Mouse (Mus musculus) liver, embryonic 15.5 days (tissue): ENCODE results near the gene Wnt3a. TPM values are rescaled to one million over a fixed set of nuclear protein-coding genes. Genes with fewer than 3 reads are reported as not detected.
"Not testable (repeated sequence)": the region's sequence is repeated elsewhere in the genome, so short reads cannot be mapped to it uniquely, and the experiment has no call there.

Experiments used
- ATAC-seq: fragments of 200-750 bp; cut with Nextera tagmentation; 2 replicates; pipeline ENCODE4 v1.8.0; 2017; ENCODE audit warnings: moderate number of reproducible peaks, mild to moderate bottlenecking, moderate library complexity; ENCODE audit not compliant: insufficient read depth
- H3K27ac ChIP-seq: fragments of 300-500 bp; sonication (generic); replicated peaks from 2 replicates; pipeline ENCODE4 v1.5.1; 2015; ENCODE audit warnings: mild to moderate bottlenecking, inconsistent platforms
- H3K27me3 ChIP-seq: fragments of 300-500 bp; sonication (generic); 2 replicates; pipeline ENCODE4 v1.6.1; 2015; ENCODE audit warnings: mild to moderate bottlenecking, inconsistent platforms
- H3K36me3 ChIP-seq: fragments of 300-500 bp; sonication (generic); replicated peaks from 2 replicates; pipeline ENCODE4 v1.6.1; 2015; ENCODE audit warnings: moderate library complexity, mild to moderate bottlenecking, inconsistent platforms
- H3K4me1 ChIP-seq: fragments of 300-500 bp; sonication (generic); replicated peaks from 2 replicates; pipeline ENCODE4 v1.6.1; 2015; ENCODE audit warnings: inconsistent platforms
- H3K4me2 ChIP-seq: fragments of 300-500 bp; sonication (generic); 2 replicates; pipeline ENCODE4 v1.6.1; 2015; ENCODE audit warnings: moderate library complexity, mild to moderate bottlenecking, inconsistent platforms
- H3K4me3 ChIP-seq: fragments of 300-500 bp; sonication (generic); replicated peaks from 2 replicates; pipeline ENCODE4 v1.5.1; 2015; ENCODE audit warnings: mild to moderate bottlenecking, inconsistent platforms
- H3K9ac ChIP-seq: fragments of 300-500 bp; sonication (generic); 2 replicates; pipeline ENCODE4 v1.6.1; 2015; ENCODE audit warnings: moderate library complexity, mild to moderate bottlenecking, inconsistent platforms
- H3K9me3 ChIP-seq: fragments of 300-500 bp; sonication (generic); replicated peaks from 2 replicates; pipeline ENCODE4 v1.6.1; 2016; ENCODE audit warnings: inconsistent platforms
- WGBS: fragments of 180-500 bp; shearing (Covaris S2); methylation state at CpG from one replicate; pipeline ENCODE4 v1.1.7; 2015; ENCODE audit warnings: mixed read lengths; ENCODE audit not compliant: insufficient replicate concordance; 5-methylcytosine and 5-hydroxymethylcytosine counted together
- polyA plus RNA-seq: library from polyadenylated mRNA; unstranded; fragments of >200 nt; fragmentation: Nextera tagmentation; extraction: Ambion mirVana; gene quantifications from 2 replicates; pipeline ENCODE4 v1.2.1, GENCODE M21; 2015

Wnt3a gene
- polyA plus RNA-seq, 1 experiment from 2014 or later: not detected

DNA sequence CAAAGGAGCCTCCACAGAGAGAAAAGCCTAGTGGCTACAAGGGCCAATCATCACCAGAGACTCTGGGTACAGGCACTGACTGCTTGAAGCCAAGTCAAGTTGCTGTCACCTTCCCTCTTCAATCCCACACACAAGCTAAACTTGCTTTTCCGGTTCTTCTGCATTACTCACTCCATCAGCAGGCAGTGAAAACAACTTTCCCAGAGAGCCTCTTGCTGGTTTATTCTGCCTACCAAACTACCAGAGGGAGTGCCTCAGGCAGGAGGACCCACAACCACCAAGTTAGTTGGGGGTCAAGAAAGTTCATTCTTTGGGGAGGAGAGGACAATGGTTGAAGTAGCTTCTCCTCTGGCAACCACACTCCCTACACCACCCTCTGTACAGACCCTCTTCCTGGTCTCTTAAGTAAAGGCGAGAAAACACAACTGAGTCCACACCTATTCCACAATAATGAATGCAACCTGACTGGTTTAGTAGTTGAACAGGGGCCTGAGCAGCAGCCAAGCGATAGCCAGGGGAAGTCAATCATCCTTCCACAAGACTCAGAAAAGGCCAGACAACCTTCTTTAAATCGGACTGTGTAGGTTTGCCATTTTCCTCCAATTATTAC lies 72.1 kb downstream of the Wnt3a start:
- no peak for ATAC-seq
- no peak overlapping the region for H3K9ac ChIP-seq
- no peak overlapping the region for H3K4me2 ChIP-seq
- no peak overlapping the region for H3K27ac ChIP-seq
- peaks cover 85% of the 10 kb centered on the region for H3K36me3 ChIP-seq
- H3K9me3 ChIP-seq: no peaks in the 10 kb centered on the region
- no peaks in the 10 kb centered on the region for H3K27me3 ChIP-seq
- H3K4me3 ChIP-seq: no peak overlapping the region
- H3K4me1 ChIP-seq: peaks cover 71% of the 10 kb centered on the region
- 77% methylated on average over 4 of the region's 4 CpGs for WGBS

DNA sequence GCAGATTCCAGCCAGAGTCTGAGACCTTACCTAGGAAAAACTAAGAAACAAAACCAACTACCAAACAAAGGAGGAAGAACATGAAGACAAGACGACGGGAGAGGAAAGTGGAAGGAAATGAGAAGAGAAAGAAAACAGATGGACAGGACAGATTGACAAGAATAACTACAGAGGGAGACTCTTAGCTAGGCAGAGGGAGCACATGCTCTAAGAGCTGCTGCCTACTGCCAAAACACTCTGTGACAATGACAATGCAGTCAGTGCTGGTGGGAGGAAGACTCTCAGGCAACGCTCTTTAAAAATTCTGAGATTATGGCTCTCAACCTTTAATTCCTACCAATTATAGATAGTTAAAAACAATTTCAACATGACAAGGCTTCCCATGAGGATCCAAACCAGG lies 73.6 kb downstream of the Wnt3a start:
- H3K9ac ChIP-seq: no peak overlapping the region

DNA sequence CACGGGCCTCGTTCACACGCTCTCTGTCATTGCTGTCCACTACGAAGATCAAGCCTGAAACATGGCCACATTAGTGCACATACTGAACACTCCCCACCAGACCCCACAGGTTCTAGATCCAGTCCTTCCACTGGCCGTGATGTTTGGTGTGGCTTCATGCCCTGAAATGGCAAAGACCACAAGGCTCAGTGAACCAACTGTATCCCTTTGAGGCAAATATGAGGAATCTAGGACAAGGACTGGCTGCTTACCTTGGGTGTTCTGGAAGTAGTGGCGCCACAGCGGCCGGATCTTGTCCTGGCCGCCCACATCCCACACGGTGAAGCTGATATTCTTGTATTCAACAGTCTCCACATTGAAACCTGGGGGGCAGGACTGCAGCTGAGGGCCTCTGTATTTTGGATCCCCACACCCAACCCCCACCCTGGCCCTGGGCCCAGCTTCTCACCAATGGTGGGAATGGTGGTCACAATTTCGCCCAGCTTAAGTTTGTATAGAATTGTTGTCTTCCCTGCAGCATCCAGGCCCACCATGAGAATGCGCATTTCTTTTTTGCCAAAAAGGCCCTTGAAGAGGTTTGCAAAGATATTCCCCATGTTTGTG lies 77.6 kb downstream of the Wnt3a start:
- no peak for ATAC-seq
- no peak overlapping the region for H3K9ac ChIP-seq
- H3K9me3 ChIP-seq: no peaks in the 10 kb centered on the region
- H3K4me1 ChIP-seq: peaks cover 64% of the 10 kb centered on the region
- no peak overlapping the region for H3K4me3 ChIP-seq
- H3K27ac ChIP-seq: no peak overlapping the region
- no peak overlapping the region for H3K4me2 ChIP-seq
- 87% methylated on average over 12 of the region's 12 CpGs for WGBS
- no peaks in the 10 kb centered on the region for H3K27me3 ChIP-seq
- peaks cover 82% of the 10 kb centered on the region for H3K36me3 ChIP-seq

More for the DNA sequence above, 73.6 kb downstream of the Wnt3a start:
- Histone ChIP-seq H3K27me3 (no peaks in the 10 kb centered on the region), H3K4me2 (no peak overlapping the region), H3K27ac (no peak overlapping the region), H3K4me3 (no peak overlapping the region), H3K36me3 (peaks cover 88% of the 10 kb centered on the region), H3K4me1 (peaks cover 68% of the 10 kb centered on the region), H3K9me3 (no peaks in the 10 kb centered on the region)
- 40% methylated on average over 3 of the region's 3 CpGs for WGBS
- no peak for ATAC-seq

DNA sequence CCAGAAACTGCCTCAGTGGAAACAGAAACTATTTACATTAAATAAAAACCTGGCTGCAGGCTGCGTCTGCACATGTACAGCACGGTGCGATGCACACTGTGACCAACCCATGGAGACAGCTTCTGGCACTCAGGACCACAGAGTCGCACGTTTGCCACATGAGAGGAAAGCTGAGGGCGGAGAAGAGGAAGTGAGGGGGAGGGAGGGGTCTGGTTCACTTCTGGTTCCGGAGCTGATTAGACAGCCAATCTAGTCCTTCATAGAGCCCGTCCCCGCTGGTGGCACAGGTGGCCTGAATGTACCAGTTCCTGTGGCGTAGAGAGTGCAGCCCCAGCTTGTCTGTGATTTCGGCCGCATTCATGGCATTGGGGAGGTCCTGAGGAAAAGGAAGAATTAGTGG lies 78.2 kb downstream of the Wnt3a start:
- peaks cover 76% of the 10 kb centered on the region for H3K36me3 ChIP-seq
- not testable (repeated sequence) for H3K4me3 ChIP-seq, H3K27ac ChIP-seq, ATAC-seq, H3K27me3 ChIP-seq, H3K9me3 ChIP-seq, H3K9ac ChIP-seq, H3K4me2 ChIP-seq
- 36% methylated on average over 12 of the region's 12 CpGs for WGBS
- peaks cover 64% of the 10 kb centered on the region for H3K4me1 ChIP-seq

DNA sequence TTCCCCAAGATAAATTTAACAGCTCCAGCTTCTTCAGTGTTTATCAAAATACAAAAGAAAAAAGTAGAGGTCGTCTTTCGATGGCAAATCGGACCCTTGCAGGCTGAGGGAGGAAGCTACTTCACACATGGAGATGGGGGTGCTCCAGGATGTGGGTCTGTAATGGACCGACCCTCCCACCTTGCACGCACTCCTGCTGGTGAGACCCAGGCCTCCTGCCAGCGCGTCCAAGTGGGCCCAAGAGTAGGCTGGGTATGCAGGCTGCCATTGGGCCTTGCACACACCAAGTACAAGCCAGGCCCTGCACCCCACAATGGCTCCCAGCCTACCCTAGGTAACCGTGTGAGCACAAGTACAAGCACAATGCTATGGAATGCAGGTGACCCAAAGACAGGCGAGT lies 79.0 kb downstream of the Wnt3a start:
- H3K9ac ChIP-seq, H3K4me2 ChIP-seq, H3K27ac ChIP-seq, ATAC-seq, H3K4me3 ChIP-seq, H3K9me3 ChIP-seq, H3K27me3 ChIP-seq: not testable (repeated sequence)
- Histone ChIP-seq H3K36me3 (peaks cover 78% of the 10 kb centered on the region), H3K4me1 (peaks cover 59% of the 10 kb centered on the region)
- WGBS: 87% methylated on average over 9 of the region's 9 CpGs

DNA sequence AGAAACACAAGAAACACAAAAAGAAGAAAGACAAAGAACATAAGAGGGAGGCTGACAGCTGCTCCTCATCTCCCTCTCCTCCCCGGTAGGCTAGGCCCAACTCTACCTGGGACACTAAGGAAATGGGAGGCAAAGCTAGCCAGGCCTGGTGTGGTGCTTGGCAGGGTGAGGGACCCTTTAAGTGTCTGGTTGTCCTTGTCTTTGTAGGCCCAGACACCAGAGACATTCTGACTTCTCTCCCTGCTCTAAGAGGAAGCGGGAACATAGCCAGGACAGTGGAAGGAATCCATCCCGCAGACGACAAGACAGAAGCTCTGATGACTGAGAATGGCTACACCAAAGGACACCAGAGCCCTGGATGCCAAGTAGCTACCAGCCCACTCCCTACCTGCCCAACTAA lies 80.5 kb downstream of the Wnt3a start:
- ATAC-seq: no peak
- Histone ChIP-seq H3K27me3 (no peaks in the 10 kb centered on the region), H3K9ac (no peak overlapping the region), H3K27ac (0 out of 2 replicates have a peak overlapping the region, but pooled peaks have one; percentile 19), H3K4me2 (no peak overlapping the region), H3K4me3 (no peak overlapping the region), H3K36me3 (peaks cover 80% of the 10 kb centered on the region), H3K4me1 (peaks cover 51% of the 10 kb centered on the region), H3K9me3 (no peaks in the 10 kb centered on the region)
- 88% methylated on average over 4 of the region's 4 CpGs for WGBS

DNA sequence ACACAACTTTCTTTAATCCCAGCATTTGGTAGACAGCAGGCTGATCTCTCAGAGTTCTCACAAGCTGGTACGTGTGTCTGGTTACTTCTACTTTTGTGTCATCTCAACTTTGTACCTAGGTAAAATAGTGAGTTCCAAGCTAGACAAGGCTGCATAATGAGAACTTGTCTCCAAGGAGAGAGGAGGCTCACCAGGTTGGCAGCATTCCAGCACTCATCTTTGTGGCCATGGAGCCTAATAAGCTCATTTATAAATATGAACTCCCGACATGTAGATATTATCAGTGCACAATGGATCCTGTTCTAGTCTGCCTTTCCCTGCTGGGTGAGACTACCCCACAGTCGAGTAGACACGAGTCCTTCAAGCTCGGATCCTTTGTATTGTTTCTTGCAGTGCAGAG lies 81.0 kb downstream of the Wnt3a start:
- peak overlapping the region; percentile 94 for H3K4me2 ChIP-seq
- peak overlapping the region; percentile 97 for H3K4me3 ChIP-seq
- H3K9ac ChIP-seq: no peak overlapping the region
- no peaks in the 10 kb centered on the region for H3K9me3 ChIP-seq
- H3K36me3 ChIP-seq: peaks cover 80% of the 10 kb centered on the region
- 74% methylated on average over 5 of the region's 5 CpGs for WGBS
- no peak for ATAC-seq
- peaks cover 51% of the 10 kb centered on the region for H3K4me1 ChIP-seq
- peak overlapping the region; percentile 94; the same call in 1 of the 2 replicates for H3K27ac ChIP-seq
- no peaks in the 10 kb centered on the region for H3K27me3 ChIP-seq

DNA sequence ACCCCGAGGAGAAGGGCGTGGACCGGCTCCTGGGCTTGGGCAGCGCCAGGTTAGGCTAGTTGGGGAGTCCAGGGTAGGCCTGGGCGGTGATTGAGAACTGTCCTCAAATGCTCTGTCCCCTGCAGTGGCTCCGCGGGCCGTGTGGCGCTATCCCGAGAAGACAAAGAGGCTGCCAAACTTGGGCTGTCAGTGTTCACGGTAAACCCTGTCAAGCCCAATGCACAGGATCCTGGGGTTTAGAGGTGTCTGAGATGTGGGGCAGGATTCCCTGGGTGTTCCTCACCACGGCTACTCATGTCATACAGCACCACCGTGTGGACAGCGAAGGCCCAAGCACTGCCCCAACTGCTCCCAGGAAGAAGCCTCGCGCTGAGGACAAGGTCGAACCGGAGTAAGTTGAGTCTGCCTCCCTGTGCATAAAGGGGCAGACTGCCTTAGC lies 81.5 kb downstream of the Wnt3a start:
- Histone ChIP-seq H3K9me3 (no peaks in the 10 kb centered on the region), H3K27me3 (no peaks in the 10 kb centered on the region), H3K4me1 (peaks cover 51% of the 10 kb centered on the region), H3K27ac (peak overlapping the region; percentile 94), H3K36me3 (peaks cover 80% of the 10 kb centered on the region), H3K4me3 (peak overlapping the region; percentile 97), H3K9ac (peak overlapping the region; percentile 95), H3K4me2 (peak overlapping the region; percentile 94)
- 6% methylated on average over 18 of the region's 18 CpGs for WGBS
- peak; percentile 74 for ATAC-seq

DNA sequence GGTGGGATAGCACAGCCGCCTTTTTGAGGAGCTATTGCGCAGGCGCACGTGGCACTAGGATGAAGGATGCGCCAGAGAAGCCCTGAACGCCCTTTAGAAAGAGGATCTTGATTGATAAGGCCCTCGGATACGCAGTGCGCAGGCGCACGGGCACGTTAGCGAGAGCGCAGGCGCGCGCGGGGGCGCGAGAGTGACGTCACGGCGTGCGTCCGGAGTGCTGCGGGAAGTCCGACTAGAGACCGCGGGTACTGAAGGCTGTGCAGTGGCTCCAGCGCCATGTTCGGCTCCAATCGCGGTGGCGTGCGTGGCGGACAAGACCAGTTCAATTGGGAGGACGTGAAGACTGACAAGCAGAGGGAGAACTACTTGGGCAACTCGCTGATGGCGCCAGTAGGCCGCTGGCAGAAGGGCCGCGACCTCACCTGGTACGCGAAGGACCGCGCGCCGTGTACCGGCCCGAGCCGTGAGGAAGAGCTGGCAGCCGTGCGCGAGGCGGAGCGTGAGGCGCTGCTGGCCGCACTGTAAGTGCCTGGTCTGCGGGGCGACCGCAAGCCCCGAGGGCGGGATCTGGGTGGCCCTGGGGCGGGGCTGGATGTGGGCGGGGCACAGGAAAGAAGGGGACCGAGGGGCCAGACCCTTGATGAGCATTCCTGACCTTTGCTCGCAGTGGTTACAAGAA lies 82.3 kb downstream of the Wnt3a start, which contains the start of gene 2310033P09Rik:
TSS of gene 2310033P09Rik (plus strand) at position 169 of the 679 bp plus-strand sequence.
- Histone ChIP-seq H3K4me1 (peaks cover 46% of the 10 kb centered on the region), H3K4me2 (peak within 1 kb of the TSS; percentile 94), H3K9ac (peak within 1 kb of the TSS; percentile 95), H3K36me3 (peaks cover 76% of the 10 kb centered on the region), H3K27ac (peak within 1 kb of the TSS; percentile 94), H3K9me3 (no peaks in the 10 kb centered on the region), H3K27me3 (no peaks in the 10 kb centered on the region), H3K4me3 (peak within 1 kb of the TSS; percentile 97)
- ATAC-seq: peak; percentile 81
- under 1% methylated on average over 67 of the region's 67 CpGs for WGBS

DNA sequence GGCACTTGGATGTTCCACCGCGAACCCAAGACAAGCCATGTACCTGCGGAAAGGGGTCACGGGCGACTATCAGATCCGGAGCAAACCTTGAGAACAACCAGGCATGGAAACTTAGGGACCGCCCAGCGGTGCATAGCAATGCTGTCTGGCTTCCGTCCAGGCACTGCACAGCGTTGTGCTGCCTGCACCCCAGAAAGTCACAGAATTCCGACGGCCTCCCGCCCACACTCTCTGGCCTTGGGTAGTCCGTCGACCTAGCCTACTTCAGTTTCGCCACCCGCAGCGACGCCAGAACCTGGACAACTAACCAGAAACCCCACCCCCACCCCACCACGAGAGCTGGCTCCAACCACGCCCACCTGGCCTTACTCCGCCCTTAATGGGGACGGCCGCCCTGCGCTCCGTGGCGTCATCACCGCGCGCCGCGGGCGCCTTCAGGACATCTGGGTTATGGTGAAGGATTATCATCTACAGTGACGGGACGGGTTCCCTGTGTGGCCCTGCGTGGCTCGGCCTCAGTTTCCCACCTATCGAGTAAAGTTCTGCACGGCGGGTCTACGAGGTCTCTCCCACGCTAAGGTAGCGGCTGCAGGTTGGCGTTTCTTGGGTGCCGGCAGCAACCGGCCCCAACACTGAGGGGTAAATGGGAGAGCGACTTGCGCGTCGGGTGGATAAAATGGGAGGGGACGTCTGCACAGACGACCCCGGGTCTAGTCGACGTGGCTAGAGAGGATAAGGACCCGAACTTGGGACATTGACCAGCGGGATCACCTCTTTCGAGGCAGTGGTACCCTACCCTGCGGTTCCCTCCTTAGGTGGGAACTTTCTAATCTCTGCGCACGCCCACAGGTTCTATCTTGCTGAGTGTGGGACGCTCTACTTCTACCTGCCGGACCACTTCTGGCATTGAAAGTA lies 88.2 kb downstream of the Wnt3a start, which contains the start of gene Mrpl55:
TSS of gene Mrpl55 (plus strand) at position 406 of the 915 bp plus-strand sequence.
- peak; percentile 93 for ATAC-seq

More for the DNA sequence above, 88.2 kb downstream of the Wnt3a start, which contains the start of gene Mrpl55:
- no peaks in the 10 kb centered on the region for H3K27me3 ChIP-seq
- H3K36me3 ChIP-seq: peaks cover 51% of the 10 kb centered on the region
- peak within 1 kb of the TSS; percentile 90 for H3K4me3 ChIP-seq
- peaks cover 38% of the 10 kb centered on the region for H3K4me1 ChIP-seq
- H3K27ac ChIP-seq: peak within 1 kb of the TSS; percentile 85
- H3K9me3 ChIP-seq: no peaks in the 10 kb centered on the region
- under 1% methylated on average over 63 of the region's 63 CpGs for WGBS
- peak within 1 kb of the TSS; percentile 87 for H3K4me2 ChIP-seq
- peak within 1 kb of the TSS; percentile 81 for H3K9ac ChIP-seq
